Mouse (Mus musculus): ENCODE data around the gene Vamp3. TPM values are rescaled to one million over a fixed set of nuclear protein-coding genes. Genes with fewer than 3 reads are reported as not detected.

The Vamp3 gene
- polyA plus RNA-seq, 1 experiment from 2014 or later = 98.6 TPM

DNA sequence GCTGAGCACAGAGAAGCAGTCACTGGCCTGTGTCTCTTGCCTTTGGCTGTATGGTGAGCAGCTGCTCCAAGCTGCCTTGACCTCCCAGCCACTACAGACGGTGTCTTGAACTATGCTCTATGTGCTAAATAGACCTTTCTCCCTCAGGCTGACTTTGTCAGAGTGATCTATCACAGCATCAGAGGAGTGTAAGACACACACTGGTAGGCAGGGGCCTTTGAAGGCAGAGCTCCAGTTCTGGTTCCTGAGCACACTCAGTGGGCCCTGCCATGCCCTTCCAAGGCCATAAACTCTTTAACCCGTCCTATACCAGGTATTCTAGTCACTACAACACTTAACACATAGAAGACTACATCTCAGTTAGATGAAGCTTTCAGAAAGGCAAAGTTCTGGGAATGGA, 23.6 kb upstream of the Vamp3 start:
- DNase-seq = no peak
- Histone ChIP-seq H3K9ac (no peak overlapping the region), H3K27me3 (ENCODE audit: insufficient read depth, low read length) (no peaks in the 10 kb centered on the region), H3K4me3 (ENCODE audit: low read depth, low read length) (no peak overlapping the region), H3K4me2 (no peak overlapping the region), H3K36me3 (ENCODE audit: insufficient read depth) (peaks cover 6% of the 10 kb centered on the region; the same call in 1 of the 2 replicates), H3K9me3 (ENCODE audit: low read depth, low read length) (no peaks in the 10 kb centered on the region), H3K4me1 (ENCODE audit: insufficient read depth) (no peaks in the 10 kb centered on the region), H3K27ac (ENCODE audit: low read depth) (no peak overlapping the region)
- 62% methylated on average over 2 of the region's 2 CpGs for WGBS
- TF ChIP-seq CTCF (IDR thresholded peaks at IDR 0.05; ENCODE audit: low read depth) = no peak
- no peak for ATAC-seq (ENCODE audit: insufficient read depth)

DNA sequence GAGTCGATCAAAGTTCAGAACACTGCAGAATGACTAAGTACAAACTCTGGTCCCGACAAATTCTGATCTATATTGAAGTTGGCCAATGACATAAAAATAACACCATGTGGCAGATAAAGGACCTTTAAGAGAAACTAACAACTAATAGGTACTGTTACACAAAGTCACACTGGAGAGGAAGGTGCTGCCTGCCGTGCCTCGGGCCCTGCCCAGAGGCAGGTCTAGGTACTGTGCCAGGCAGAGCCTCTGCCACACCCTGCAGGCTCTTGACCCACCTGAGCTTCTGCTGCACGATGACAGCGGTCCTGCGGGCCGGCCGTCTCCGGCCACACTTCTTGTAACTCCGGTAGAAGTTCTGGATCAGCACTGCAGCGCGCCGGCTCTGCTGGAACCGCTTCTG, 17.1 kb upstream of the Vamp3 start:
- H3K4me1 ChIP-seq (ENCODE audit: insufficient read depth) = no peaks in the 10 kb centered on the region
- peaks cover 11% of the 10 kb centered on the region; the same call in 1 of the 2 replicates for H3K36me3 ChIP-seq (ENCODE audit: insufficient read depth)
- H3K27me3 ChIP-seq (ENCODE audit: insufficient read depth, low read length) = no peaks in the 10 kb centered on the region
- no peak overlapping the region for H3K27ac ChIP-seq (ENCODE audit: low read depth)
- no peak overlapping the region for H3K9ac ChIP-seq
- DNase-seq (no peak), ATAC-seq (ENCODE audit: insufficient read depth) (no peak)
- no peak overlapping the region for H3K4me2 ChIP-seq
- no peak overlapping the region for H3K4me3 ChIP-seq (ENCODE audit: low read depth, low read length)
- 84% methylated on average over 15 of the region's 15 CpGs for WGBS
- no peak for TF ChIP-seq CTCF (IDR thresholded peaks at IDR 0.05; ENCODE audit: low read depth)
- no peaks in the 10 kb centered on the region for H3K9me3 ChIP-seq (ENCODE audit: low read depth, low read length)

DNA sequence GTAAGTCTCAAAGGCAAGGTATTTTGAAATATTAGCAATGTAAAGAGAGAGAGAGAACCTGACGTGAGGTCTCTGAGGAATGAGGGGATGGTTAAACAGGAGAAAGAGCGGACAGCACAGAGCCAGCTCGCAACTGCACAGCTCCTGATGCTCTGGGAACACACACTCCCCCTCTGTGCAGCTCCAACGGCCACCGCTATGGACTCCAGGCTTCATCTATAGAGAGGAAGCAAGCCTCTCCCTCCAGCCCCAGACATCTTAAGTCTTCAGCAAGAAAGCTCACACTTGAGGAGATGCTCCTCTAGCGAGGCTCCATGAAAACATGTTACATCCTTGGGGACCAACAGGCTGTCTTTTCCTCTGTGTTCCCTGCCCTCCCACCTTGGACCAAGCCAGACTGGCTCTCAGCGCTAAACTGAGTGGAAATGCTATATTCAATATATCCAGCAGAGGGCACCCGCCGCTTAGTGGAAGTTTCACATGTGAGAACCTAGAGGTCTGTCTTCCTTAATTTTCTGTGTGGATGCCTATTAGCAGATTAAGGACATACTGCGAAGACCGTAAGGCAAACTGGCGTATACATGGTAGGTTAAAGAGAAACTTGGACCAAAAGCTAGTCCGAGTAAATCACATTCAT, 15.5 kb upstream of the Vamp3 start:
- DNase-seq = peak; percentile 94
- no peak overlapping the region for H3K4me3 ChIP-seq (ENCODE audit: low read depth, low read length)
- H3K9me3 ChIP-seq (ENCODE audit: low read depth, low read length) = no peaks in the 10 kb centered on the region
- no peak overlapping the region for H3K27ac ChIP-seq (ENCODE audit: low read depth)
- H3K27me3 ChIP-seq (ENCODE audit: insufficient read depth, low read length) = no peaks in the 10 kb centered on the region
- peak; percentile 90 for TF ChIP-seq CTCF (IDR thresholded peaks at IDR 0.05; ENCODE audit: low read depth)
- peak; percentile 79; the same call in 1 of the 2 replicates for ATAC-seq (ENCODE audit: insufficient read depth)
- no peak overlapping the region for H3K9ac ChIP-seq
- no peak overlapping the region for H3K4me2 ChIP-seq
- H3K36me3 ChIP-seq (ENCODE audit: insufficient read depth) = peaks cover 11% of the 10 kb centered on the region; the same call in 1 of the 2 replicates
- no peaks in the 10 kb centered on the region for H3K4me1 ChIP-seq (ENCODE audit: insufficient read depth)
- WGBS = 50% methylated on average over 13 of the region's 13 CpGs

GRCm38 (mm10) chr4:151070962-151071361, 13.2 kb upstream of the Vamp3 start:
- no peak for TF ChIP-seq CTCF (IDR thresholded peaks at IDR 0.05; ENCODE audit: low read depth)
- no peak overlapping the region for H3K4me2 ChIP-seq
- H3K27me3 ChIP-seq (ENCODE audit: insufficient read depth, low read length) = no peaks in the 10 kb centered on the region
- H3K4me1 ChIP-seq (ENCODE audit: insufficient read depth) = no peaks in the 10 kb centered on the region
- ATAC-seq (ENCODE audit: insufficient read depth) (no peak), DNase-seq (no peak)
- H3K4me3 ChIP-seq (ENCODE audit: low read depth, low read length) = no peak overlapping the region
- 0 out of 2 replicates have a peak, but pooled peaks cover 5% of the 10 kb centered on the region for H3K36me3 ChIP-seq (ENCODE audit: insufficient read depth)
- no peak overlapping the region for H3K9ac ChIP-seq
- WGBS = 75% methylated on average over 7 of the region's 7 CpGs
- H3K27ac ChIP-seq (ENCODE audit: low read depth) = no peak overlapping the region
- H3K9me3 ChIP-seq (ENCODE audit: low read depth, low read length) = no peaks in the 10 kb centered on the region

- H3K36me3 ChIP-seq (ENCODE audit: insufficient read depth) = no peaks in the 10 kb centered on the region
- no peak overlapping the region for H3K4me3 ChIP-seq (ENCODE audit: low read depth, low read length)
- no peak overlapping the region for H3K27ac ChIP-seq (ENCODE audit: low read depth)
- DNase-seq (peak; percentile 9), ATAC-seq (ENCODE audit: insufficient read depth) (no peak)
- no peaks in the 10 kb centered on the region for H3K4me1 ChIP-seq (ENCODE audit: insufficient read depth)
- peak; percentile 29 for TF ChIP-seq CTCF (IDR thresholded peaks at IDR 0.05; ENCODE audit: low read depth)
- H3K4me2 ChIP-seq = no peak overlapping the region
- H3K9me3 ChIP-seq (ENCODE audit: low read depth, low read length) = no peaks in the 10 kb centered on the region
- no peak overlapping the region for H3K9ac ChIP-seq
- WGBS = 60% methylated on average over 4 of the region's 4 CpGs
- H3K27me3 ChIP-seq (ENCODE audit: insufficient read depth, low read length) = no peaks in the 10 kb centered on the region
These were observed 11.0 kb upstream of the Vamp3 start for GRCm38 (mm10) chr4:151068751-151069150.

GRCm38 (mm10) chr4:151059566-151059965, 1.8 kb upstream of the Vamp3 start:
- Histone ChIP-seq H3K36me3 (ENCODE audit: insufficient read depth) (peaks cover 11% of the 10 kb centered on the region; the same call in 1 of the 2 replicates), H3K9me3 (ENCODE audit: low read depth, low read length) (0 out of 2 replicates have a peak, but pooled peaks cover 3% of the 10 kb centered on the region), H3K27me3 (ENCODE audit: insufficient read depth, low read length) (no peaks in the 10 kb centered on the region), H3K4me3 (ENCODE audit: low read depth, low read length) (no peak overlapping the region), H3K9ac (no peak overlapping the region), H3K4me1 (ENCODE audit: insufficient read depth) (no peaks in the 10 kb centered on the region), H3K4me2 (no peak overlapping the region), H3K27ac (ENCODE audit: low read depth) (no peak overlapping the region)
- 95% methylated on average over 4 of the region's 4 CpGs for WGBS
- no peak for TF ChIP-seq CTCF (IDR thresholded peaks at IDR 0.05; ENCODE audit: low read depth)
- ATAC-seq (ENCODE audit: insufficient read depth) (no peak), DNase-seq (no peak)

DNA sequence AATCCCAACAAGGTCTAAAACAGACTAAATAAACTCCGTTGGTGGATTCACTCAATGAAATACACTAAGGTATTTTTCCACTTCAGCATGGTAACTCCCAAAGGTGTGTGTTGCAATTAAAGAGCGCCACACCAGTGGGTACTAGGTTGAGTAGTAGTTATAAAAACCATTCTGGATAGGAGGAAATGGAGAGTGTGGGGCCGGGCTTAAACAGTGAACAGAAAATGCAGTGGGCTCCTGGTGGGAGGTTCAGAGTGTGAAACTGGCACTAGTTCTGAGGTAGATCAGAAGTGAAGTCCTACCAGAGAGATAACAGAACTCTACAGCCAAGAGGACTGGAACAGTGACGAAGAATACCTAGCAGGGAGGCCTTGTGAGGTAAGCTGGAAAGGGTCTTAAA, 871 bp upstream of the Vamp3 start:
- H3K4me2 ChIP-seq = peak overlapping the region; percentile 87
- no peaks in the 10 kb centered on the region for H3K27me3 ChIP-seq (ENCODE audit: insufficient read depth, low read length)
- H3K4me1 ChIP-seq (ENCODE audit: insufficient read depth) = no peaks in the 10 kb centered on the region
- WGBS = 75% methylated on average over 4 of the region's 4 CpGs
- H3K4me3 ChIP-seq (ENCODE audit: low read depth, low read length) = peak overlapping the region; percentile 85; the same call in 1 of the 2 replicates
- 0 out of 2 replicates have a peak, but pooled peaks cover 3% of the 10 kb centered on the region for H3K9me3 ChIP-seq (ENCODE audit: low read depth, low read length)
- peak overlapping the region; percentile 56; the same call in 1 of the 2 replicates for H3K9ac ChIP-seq
- TF ChIP-seq CTCF (IDR thresholded peaks at IDR 0.05; ENCODE audit: low read depth) = no peak
- peaks cover 19% of the 10 kb centered on the region for H3K36me3 ChIP-seq (ENCODE audit: insufficient read depth)
- no peak for ATAC-seq (ENCODE audit: insufficient read depth)
- no peak for DNase-seq
- H3K27ac ChIP-seq (ENCODE audit: low read depth) = peak overlapping the region; percentile 84; the same call in 1 of the 2 replicates

All from lung, embryonic 14.5 days (tissue).